Mouse (Mus musculus) left cerebral cortex, adult 9 months (tissue): ENCODE data around the gene Spata5.

Experiments
- DNase-seq, 2 experiments: peaks; one replicate each; pipeline ENCODE4 v3.0.0; 2022; ENCODE audit warnings: low spot score in 2 of 2

The Spata5 gene

DNA sequence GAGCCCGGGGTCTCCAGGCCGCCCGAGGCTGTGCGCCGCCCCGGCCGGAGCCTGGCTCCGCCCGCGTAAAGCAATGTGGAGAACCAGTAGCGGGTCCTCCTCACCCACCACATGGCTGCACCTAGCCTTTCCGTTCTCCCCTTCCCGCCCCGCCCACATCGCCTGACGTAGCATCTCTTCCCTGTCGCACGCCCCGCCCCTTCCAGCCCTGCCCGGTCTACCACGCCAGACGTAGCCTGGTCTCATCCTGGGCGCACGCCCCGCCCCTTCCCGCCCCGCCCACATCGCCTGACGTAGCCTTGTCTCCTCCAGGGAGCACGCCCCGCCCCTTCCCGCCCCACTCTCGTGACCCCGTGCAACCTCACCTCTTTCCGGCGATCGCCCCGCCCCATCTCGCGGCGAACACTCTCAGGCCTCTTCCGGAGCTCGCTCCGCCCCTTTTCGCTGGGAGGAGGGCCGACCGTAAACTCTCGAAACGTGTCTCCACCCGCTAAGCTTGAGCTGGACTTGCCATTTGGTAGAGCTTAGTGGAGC is at the start of gene Spata5:
Gene Spata5 (plus strand): TSS at position 439 of the 534 bp plus-strand sequence.
- peak; percentile 95 to 96 for DNase-seq

DNA sequence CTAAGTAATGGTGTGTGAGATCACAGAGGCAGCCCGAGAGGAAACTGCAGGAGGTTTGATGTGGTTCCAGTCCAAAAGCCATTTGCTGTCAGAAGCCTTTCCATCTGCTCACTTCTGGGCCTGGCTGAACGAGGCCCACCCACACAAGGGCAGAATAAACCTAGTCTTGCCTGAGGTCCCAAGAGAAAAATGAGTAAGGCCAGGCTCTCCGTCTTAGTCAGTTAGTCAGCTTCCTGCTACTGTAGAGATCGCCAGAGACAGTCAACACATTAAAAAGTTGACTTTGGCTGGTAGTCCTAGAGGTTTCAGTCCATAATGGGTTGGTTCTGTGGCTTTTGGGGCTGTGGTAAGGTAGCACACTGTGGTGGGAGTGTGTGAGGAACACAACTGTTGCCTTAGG is 49.3 kb upstream of the Spata5 start:
- DNase-seq: no peak

DNA sequence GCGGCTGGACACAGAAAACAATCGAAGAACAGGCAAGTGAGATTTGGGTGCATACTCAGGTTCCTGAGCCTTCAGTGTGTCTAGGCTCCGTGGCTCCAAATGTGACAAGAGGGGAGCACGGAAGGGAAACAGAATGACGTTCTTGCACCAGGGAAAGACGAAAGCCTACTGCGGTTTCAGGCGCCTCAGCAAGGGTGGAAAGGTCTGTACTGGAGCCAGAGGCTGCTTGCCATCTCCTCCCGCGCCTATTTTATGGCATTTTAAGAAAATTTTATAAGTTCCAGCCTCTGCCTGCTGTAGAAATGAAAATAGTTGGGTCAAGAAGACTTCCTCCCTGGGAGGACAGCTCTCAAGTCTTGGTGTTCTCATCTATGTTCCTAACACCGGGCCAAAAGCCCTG is 46.0 kb upstream of the Spata5 start:
- no peak for DNase-seq

DNA sequence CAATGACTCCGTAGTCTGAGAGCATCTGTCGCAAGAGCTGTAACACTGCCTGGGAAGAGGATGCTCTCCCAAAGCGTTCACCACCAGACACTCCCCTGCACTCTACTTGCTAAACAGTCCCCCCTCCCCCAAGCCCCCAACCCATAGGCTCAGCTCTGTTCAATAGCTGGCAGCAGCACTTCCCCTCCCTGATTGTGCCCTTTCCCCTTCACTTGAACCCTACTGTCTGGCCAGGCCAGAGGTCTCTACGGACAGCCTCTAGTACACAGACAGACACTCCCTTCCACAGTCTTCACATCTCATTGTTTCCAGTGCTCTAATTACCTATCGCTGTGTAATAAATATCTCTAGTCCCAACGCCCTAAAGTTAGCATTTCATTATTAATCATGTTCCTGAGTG is 41.8 kb upstream of the Spata5 start:
- DNase-seq: no peak

DNA sequence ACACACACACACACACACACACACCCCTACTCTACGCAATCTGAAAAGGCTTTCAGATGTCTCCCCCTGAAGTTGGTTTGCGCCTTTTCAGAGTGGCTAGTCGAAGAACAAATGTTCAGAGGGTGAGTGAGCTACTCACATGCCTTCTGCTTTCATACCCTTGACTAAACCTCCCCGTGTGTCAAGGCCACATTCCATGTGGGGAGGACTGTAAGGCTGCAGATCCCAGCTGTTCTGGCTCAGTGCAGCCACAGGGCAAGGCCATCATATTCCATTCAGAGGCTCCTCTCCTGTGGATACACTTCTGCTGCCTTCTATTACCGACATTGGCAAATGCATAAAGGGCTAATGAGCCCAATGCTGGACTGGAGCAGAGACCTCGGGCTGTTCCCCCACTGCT is 41.3 kb upstream of the Spata5 start:
- no peak for DNase-seq

DNA sequence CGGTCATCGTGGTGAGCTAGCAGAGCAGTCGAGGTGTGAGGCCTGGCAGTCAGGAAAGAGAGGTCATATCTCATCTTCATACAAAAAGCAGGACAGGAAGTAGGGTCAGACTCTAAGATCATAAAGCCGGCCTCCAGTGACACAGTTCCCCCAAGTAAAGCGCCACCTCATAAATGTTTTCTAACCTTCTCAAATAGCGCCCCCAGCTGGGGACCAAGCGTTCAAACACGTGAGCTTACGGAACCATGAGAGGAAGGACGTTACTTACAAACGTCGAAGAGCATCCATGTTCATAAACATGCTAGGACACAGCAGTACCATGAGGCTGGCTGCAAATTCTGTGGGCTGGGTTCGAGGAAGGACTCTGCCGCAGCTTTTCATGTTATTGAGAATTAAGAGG is 40.5 kb upstream of the Spata5 start:
- DNase-seq: no peak

DNA sequence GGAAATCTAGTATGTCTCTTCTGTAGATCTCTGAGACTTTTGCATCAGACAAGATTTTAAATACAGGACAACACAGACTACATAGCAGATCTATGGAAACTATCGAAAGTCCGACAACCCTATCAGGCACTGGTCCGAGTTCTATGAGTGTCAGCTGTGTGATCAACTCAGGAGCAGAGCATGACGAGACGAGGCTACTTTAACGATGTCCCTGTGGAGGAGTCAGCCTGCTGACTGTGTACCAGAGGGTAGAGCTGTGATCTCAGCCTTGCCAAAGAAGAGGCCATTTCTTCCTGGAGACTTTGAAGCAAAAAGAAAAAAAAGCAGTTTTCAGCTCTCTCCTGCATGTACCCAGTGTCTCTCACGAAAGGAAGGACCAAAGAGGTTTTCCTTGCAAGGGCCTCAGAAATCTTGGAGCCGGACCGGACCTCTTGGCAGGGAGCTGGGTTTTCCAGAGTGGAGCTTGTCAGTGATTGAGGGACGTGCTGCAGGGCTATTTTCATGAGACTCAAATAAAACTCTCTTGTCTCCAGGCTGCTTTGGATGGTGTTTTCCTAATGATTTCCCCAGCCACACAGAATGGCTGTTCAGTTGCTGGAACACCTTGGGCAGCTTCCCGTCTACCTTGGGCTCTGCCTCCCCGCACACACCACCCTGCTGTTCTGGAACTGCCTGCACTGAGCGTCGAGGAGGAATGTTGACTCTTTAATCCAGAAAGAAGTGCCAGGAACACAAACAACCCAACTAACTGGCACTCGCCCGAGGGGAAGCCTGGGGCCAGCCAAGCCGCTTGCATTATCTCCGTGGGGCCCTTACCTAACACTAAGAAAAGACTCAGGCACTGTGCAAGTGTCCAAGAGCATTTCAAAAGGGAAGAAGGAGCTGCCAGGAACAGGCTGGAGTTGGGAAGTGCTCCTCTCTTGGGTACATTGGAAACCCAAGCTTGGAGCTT is 39.5 kb upstream of the Spata5 start:
- peak in 1 of 2 experiments; percentile 6 for DNase-seq

DNA sequence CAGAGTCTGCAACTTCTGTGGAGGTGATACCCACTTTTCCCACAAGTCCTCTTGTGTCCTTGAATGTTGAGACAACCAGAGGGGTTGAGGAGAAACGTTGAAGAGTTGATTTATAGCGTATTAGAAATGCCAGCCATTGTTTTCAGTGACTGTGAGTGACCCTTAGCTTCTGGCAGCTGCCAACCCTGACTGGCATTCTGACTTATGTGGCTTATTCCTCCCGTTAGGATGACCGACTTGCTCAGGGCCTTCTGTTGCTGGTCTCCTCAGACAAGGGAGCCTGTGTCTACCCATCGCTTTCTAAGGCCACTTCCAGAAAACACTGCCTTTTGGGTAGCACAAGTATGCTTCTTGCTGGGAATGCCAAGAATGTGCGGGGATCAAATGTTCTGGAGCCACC is 38.2 kb upstream of the Spata5 start:
- DNase-seq: no peak

DNA sequence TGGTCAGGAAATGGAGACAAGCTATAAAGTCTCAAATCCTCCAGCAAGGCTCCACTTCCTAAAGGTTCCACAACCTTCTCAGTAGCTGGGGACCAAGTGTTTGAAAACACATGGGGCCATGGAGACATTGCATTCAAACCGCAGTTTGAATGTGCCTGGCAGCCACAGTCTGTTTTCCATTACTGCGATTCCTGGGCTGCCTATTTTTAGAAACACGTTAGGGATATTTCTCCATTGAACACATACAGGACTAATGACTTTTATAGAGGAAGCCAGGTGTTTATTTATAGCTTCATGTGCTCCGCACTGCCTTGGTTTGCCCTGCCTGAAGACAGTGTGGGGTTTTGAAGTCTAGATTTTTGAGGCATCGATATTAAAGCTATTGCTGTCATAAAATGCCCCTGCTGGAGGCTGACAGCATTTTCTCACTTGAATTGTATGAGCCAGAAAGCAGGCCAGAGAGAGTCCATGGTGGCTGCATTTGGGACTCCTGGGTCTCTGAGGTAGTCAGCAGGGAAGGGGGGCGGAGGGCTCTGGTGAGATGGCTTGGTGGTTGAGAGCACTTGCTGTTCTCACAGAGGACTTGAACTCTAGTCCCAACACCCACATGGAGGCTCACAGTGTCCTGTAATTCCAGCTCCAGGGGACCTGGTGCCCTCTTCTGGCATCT is 36.5 kb upstream of the Spata5 start:
- DNase-seq: no peak

DNA sequence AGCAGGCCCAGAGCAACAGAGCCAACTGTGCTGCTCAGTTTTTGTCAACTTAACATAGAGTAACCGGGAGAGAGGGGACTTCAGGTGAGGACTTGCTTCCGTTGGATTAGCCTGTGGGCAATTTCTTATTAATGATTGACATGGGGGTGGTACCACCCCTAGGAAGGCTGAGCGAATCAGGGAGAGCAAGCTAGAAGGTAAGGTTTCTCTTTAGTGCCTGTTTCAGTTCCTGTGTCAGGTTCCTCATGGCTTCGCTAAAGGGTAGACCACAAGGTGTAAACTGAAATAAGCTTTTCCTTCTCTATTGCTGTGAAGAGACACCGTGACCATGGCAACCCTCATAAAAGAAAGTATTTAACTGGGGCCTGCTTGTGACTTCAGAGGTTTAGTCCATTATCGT is 32.4 kb upstream of the Spata5 start:
- DNase-seq: no peak

DNA sequence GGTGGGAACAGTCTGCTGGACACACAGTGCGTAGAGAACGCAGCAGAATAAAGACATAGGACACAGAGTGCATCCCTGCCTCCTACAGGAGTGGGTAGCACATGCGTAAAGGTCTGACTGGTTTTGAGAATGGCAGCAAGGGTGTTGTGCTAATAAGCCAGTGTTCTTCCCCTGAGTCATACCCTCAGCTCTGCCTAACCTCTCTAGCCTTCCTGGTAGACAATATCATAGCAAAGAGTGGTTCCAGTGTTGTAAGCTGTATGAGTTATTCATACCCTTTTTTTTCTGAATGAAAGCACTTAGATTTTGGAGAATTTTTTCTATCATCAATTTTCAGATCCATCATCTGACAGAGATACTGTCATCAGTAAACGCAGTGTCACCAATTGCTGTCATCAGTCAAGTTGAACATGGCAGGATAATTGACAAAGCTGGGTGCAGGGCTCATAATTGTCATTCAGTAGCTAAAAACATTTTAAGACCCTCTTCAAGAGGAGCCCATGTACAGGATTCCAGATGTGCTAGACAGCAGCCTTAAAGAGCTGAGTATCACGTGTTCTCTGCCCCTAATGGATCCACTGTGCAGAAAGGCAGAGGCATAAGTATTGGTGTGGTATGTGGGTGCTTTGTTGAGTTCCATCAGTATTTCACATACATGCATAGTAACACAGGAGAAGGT is 22.6 kb upstream of the Spata5 start:
- no peak for DNase-seq

DNA sequence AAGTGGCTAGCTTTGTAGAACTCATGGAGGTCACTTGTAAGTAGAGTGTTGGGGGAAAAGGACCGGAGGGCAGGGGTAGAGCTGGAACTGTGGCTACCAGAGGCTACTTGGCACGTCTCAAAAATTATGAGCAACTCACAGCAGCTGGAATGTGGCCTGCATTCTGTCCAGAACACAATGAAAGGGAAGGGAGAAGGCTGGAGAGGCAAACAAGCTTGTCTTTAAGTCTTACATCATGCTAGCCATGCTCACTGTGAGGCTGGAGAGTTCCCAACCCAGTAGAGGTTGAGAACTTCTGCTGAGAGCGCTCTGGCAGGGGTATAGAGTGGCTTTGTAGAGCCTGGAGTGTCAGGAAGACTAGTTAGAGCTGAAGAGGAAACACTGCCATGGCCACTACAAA is 22.1 kb upstream of the Spata5 start:
- DNase-seq: no peak

DNA sequence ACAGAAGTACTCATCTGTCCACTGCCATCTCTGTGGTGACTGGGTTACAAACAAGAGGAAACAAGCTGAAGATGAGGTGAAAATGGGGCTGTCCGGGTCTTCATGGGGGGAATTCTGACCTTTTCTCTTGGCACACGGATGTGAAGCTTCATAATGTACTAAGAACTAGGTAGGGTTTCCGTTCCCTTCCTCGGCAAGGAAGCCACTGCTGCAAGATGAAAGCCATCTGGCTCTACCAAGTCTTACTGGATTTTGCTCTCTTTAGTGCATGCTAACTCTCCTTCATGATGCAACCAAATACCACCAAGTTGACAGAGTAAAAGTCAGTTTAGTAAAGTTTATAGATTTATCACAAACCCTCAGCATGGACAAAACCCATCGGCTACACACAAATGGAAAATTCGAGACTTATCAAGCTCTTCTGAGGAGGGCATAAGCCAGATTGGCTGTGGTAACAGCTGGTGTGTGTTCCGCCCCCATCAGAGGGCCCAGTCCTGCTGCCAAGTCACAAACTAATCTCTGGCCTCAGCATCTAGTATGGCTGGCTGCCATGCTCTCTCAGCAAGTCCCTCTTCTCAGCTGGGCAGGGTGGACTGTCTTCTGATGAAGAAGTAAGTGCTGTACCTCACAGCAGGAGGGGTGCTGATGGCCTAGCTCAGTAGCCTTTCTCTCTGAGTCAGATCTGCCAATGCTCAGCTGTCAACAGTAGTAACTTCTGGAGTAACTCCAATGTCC is 20.9 kb upstream of the Spata5 start:
- DNase-seq: no peak

DNA sequence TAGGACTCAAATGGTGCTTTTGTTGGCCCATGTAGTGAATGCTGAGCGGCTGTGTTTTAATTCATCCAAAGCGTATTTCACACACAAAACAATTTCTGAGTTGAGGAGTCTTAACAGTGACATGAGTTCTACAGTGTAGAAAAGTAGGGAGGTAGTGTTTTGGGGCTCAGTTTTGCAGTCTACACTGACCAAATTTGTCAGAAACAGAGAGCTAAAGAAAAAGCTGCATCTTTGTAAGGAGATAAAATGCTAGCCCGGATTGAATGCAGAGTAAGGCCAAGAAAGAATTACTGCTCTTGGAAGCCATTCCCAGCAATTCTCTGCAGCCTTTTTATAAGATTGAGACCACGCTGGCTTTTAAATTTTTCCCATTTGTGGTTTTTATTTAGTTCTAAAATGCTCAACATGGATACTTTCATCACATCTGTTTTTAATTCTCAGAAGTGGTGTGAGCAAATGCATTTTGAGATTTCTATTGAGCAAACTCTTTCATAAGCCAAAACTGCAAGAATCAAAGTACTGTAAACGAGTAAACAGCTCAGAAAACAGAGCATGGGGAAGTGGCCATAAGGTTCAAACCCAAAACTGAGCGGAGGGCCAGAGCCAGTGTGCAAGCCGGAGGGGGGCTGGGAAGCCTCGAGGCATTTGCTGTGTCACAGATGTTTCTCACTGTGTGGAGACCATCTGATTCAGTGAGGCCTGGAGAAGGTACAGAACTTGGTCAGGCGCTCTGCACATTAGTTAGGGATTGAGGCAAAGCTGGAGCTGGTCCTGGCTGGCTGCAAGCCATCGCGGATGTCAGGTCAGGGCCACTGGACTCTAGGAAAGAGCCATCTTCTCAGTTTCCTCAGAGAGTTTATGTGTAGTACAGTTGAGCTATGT is 17.7 kb upstream of the Spata5 start:
- no peak for DNase-seq

DNA sequence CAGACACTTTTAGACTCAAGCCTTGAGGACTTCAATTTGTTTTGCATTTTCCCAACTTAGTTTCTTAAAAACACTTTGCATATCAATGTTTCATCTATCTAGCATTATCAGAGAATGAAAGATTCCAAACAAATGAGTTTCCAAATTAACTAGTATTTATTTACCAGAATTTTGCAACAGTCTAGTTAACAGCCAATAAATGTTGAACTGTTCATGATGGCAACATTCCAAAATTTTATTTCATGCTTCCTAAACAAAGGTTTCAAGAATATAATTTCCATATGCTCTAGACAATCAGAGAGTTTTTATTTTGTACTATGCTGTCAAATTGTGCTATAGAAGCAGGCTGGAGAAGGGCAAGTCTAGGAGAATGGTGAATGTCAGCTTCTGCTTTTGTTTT is 12.1 kb upstream of the Spata5 start:
- no peak for DNase-seq

DNA sequence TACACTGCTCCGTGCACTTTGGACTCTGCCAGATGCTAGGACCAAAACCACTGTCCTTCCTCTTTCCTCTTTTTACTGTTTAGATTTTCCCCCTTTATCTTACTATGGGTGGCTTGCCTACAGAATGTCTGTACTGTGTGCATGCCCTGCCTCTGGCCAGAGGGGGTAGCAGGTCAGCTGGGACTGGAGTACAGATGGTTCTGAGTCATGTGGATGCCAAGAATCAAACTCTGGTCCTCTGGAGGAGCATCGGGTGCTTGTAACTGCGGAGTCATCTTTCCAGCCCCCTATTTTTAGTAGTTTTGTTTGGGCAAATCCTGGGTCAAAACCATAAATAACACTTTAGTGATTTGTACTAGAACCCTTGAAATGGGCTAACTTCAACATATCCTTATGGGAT is 6.2 kb upstream of the Spata5 start:
- DNase-seq: no peak

DNA sequence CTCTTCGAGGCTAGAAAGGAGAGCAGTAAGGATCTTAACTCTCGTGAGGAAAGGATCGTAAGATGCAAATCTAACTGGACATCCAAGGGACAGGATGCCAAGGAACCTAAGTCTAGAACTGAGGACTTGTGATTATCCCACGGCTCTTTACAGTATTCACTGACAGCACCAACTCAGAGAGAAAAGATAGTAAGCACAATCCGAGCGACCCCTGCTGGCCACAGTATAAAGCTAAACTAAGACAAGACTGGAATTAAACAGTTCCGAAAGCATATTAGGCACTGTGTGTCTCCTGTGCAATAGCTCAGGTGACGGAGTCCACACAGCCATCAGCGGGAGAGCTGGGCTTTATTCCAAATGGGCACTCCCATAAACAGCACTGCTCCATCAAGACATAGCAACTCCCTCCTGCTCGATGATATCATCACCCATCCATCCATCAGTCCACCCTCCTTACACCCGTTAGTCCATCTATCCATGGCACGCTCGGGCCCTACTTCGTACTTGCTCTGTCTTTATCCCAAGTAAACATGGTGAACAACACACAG is 5.2 kb upstream of the Spata5 start:
- DNase-seq: peak in 1 of 2 experiments; percentile 83

DNA sequence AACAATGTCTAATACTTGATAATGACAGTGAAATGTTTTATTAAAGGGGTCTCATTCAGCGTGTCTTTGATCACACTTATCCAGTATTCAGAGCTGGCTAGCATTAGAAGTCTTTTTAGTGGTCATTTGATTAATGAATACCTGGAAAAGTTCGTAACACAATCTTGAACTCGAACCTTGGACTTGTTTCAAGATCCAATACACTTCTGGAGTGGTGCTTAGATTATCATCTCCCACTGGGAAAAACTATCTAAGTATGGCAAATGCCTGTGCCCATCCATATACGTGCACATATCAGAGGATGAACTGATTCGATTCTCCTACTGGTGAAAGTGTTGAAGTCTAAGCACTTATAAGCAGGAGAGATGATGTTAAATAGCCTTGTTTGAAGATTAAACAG is 1.4 kb upstream of the Spata5 start:
- DNase-seq: no peak

DNA sequence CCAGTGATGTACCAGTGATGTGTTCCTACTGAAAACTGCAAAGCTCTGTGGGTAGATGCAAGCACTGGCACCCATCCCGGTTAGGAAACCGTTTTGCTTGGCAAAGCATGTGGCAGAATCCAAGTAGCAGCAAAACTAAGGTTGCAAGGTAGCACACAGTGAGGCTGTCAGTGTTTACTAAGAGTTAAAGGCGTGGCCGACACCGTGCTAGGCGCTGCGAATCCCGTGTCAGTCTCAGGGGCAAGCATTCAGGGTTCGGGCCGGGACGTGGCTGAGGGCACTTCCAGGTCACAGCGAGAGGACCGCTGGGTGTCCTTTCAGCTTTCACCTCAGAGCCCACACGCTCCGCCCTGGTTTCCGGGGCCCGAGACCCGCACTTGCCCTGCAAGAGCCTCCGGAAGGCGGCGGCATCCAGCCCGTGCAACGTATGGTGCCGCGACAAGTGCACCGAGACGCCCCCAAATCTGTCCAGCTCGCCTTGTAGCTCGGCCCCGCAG is 687 bp upstream of the Spata5 start:
- peak in 1 of 2 experiments; percentile 75 for DNase-seq

DNA sequence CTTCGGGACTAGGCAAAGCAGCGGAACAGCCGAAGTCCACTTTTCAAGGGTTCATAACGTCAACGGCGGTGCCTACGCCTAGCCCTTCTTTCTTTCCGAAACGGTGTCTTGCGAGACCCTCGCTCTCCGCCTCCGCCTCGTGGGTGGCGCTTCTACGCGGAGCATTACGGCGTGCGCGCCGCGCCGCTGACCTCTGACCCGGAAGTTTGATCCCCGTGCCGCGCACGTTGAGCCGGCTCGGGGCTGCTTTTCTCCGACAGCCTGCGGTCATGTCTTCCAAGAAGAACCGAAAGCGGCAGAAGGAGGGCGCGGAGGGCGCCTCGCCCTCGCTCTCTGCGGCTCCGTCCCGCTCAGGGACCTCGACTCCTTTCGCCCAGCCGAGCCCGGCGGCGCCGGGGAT is 376 bp downstream of the Spata5 start, which contains the start of gene Nudt6:
Gene Nudt6 (minus strand): TSS at position 140 of the 400 bp plus-strand sequence.
- peak; percentile 67 to 90 for DNase-seq
